Mouse (Mus musculus) large intestine, adult 2 months (tissue): Measurements from ENCODE around the gene Krtap28-10. TPM values are rescaled to one million over a fixed set of nuclear protein-coding genes. Genes with fewer than 3 reads are reported as not detected.

Source experiments
- DNase-seq: peaks from one replicate; pipeline ENCODE4 v3.0.0-alpha.2; 2012; ENCODE audit warnings: low read depth, low spot score
- WGBS: fragments of 180-500 bp; shearing (Covaris S2); methylation state at CpG from one replicate; pipeline ENCODE4 v1.1.7; 2018; 5-methylcytosine and 5-hydroxymethylcytosine counted together
- polyA plus RNA-seq: library from polyadenylated mRNA; depleted of rRNA; stranded (reverse); fragments of >200 nt; gene quantifications from 2 replicates; pipeline ENCODE4 v1.2.3, GENCODE M21; 2012; rRNA removed

The Krtap28-10 gene
- not detected in 2 replicates for polyA plus RNA-seq

GRCm38 (mm10) chr1:83042380-83042779 lies at the start of gene Krtap28-10:
Gene Krtap28-10 (minus strand): TSS chr1:83042480.
- DNase-seq, result no peak
- WGBS, result 79% methylated on average over 2 of the region's 2 CpGs

DNA sequence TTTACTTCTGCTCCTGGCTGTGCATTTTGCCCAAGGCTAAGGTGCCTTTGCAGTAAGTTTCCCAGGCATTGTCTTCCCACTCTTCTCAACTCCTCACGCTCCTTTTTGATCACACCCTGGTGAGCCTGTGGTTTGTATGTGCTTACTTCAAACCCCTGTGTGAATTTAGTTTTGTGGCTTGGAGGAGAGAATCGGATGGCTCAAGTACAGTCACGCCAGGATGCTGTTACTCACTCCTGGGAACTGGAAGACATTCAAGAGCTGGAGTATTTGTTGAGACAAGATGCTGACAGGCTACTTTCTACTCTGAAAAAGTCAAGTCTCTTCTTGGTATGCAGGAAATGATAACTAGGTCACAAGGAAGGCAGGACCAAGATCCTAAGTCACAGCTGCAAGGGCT lies 49.0 kb upstream of the Krtap28-10 start:
- WGBS, result 77% methylated on average over 3 of the region's 3 CpGs
- no peak for DNase-seq

DNA sequence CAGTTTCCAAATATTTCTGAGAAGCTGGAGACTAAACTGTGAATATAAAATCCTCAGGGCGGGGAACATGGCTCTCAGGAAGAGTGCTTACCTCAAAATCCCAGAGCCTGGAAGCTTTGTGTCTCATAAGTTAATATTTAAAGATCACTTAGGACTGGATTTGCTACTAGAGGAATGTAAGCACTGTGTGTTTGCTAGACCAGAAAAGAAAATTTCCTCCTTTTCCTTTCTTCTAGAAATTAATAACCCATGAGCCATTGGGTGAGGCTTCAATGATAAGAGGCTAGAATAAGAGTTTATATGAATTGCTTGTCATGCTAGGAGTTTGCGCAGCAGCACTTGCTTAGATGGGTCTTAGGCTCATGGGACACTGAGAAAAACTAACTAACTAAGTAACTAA lies 42.5 kb upstream of the Krtap28-10 start:
- WGBS, result 53% methylated on average over 2 of the region's 2 CpGs
- no peak for DNase-seq

- DNase-seq, result no peak
Observed at GRCm38 (mm10) chr1:83077016-83077415, 34.7 kb upstream of the Krtap28-10 start.

DNA sequence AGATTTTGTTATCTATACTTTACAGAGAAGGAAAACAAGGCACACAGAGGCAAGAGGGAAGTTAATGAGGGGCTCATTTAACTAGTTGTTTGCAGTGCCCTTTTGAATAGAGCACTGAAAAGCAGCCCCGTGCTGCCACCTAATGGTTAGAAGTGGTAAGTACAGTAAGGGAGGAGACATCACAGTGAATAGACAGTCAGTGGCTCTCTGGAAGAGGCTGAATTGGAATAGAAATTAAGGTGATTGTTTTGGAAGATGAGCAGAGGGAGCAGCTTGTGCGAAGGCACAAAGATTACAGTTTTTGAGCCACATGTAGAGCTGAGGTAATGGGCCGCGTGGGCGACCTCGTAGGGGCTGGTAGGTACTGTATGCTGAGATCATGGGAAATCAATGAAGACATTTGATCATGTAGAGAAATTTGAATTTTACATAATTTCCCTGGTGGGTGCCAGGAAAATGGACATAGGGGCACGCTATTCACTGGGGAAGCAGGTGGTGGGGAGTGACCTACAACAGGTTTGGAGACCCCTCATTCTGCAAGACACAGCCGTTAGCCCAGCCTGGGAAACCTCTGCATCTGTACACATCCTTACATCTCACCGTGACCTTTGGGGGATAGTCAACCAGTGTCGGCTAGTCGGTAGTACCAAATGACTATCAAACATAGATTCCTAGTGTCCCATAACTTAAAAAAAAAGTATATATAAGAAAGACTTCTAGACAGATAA lies 34.1 kb upstream of the Krtap28-10 start:
- WGBS, result 62% methylated on average over 11 of the region's 11 CpGs
- DNase-seq, result peak; percentile 13

More at GRCm38 (mm10) chr1:83077016-83077415, 34.7 kb upstream of the Krtap28-10 start:
- WGBS, result 77% methylated on average over 6 of the region's 6 CpGs

DNA sequence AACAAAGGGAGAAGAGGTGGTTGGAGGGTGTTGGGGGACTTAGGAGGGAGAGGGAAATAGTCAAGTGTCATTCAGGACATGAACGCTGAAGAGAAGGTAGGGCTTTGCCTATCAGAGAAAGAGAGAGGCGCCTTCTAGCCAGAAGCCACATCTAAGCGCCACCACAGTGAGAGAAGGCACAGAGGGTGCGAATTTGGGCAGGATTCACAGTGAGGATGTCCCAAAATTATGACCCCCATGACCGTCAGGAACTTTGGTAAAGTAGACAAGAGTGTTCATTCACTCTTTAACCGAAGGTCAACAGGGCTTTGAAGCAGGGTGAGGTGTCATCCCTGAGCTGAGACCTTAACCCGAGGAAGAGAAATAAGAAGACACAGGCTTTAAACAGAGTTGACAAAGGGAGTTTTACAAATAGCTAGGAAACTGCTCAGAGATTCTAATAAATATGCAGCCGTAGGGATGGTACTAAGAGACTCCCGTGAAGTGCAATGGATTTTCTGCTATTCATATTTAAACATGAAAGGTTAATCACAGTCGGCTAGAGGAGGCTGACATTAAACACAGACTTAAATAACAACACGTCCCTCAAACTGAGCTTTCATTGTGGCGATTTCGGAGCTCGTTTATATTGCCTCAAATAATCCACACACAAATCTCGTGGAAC lies 33.4 kb upstream of the Krtap28-10 start:
- DNase-seq, result no peak
- WGBS, result 52% methylated on average over 15 of the region's 15 CpGs

- no peak for DNase-seq
- 86% methylated on average over 10 of the region's 10 CpGs for WGBS
Observed at GRCm38 (mm10) chr1:83067205-83067604, 24.9 kb upstream of the Krtap28-10 start.

- no peak for DNase-seq
- 89% methylated on average over 4 of the region's 4 CpGs for WGBS
Observed at GRCm38 (mm10) chr1:83066577-83066976, 24.3 kb upstream of the Krtap28-10 start.

DNA sequence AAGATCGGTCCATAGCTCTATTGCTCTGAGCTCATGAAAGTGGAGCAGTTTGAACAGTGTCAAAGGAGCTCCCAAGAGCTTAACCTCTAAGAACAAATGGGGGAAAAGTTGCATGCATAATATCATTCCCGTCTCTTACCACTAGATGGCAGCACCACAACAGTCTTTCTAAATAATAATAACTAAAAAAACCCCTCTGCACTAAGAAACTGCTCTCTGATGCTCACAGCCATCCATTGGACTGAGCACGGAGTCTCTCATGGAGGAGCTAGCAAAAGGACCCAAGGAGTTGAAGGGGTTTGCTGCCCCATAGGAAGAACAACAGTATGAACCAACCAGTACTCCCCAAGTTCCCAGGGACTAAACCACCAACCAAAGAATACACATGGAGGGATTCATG lies 22.6 kb upstream of the Krtap28-10 start:
- 9% methylated on average over 3 of the region's 3 CpGs for WGBS
- DNase-seq, result peak; percentile 36

DNA sequence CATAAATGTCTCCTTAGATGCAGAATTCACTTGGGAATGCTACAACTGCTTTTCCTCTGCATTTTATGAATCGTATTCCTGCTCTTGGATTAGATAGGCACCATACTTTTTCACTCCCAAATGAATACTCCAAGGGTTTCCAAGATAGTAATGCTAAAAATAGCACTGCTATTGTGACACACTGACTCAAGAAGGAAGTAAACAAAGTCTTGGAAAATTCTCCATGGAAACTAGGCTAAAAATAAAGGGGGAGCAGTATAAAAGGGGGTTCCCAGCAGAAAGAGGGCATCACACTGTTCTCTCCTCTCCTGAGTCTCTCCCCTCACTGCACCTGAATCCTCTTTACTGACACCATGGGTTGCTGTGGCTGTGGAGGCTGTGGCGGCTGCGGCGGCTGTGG lies 18.4 kb upstream of the Krtap28-10 start, which contains the start of gene Krtap28-13:
Gene Krtap28-13 (plus strand): TSS at position 288 of the 400 bp plus-strand sequence.
- DNase-seq, result no peak
- 86% methylated on average over 4 of the region's 4 CpGs for WGBS

GRCm38 (mm10) chr1:83059278-83059677 lies 17.0 kb upstream of the Krtap28-10 start, which contains the start of gene A030005K14Rik:
Gene A030005K14Rik (minus strand): TSS chr1:83059378.
- no peak for DNase-seq
- 84% methylated on average over 9 of the region's 9 CpGs for WGBS

- no peak for DNase-seq
Observed at GRCm38 (mm10) chr1:83058481-83058880, 16.2 kb upstream of the Krtap28-10 start.

GRCm38 (mm10) chr1:83044882-83045427 lies 2.7 kb upstream of the Krtap28-10 start, which contains the start of gene Gm47969:
Gene Gm47969 (plus strand): TSS chr1:83044932.
- no peak for DNase-seq
- 36% methylated on average over 5 of the region's 5 CpGs for WGBS

More at GRCm38 (mm10) chr1:83058481-83058880, 16.2 kb upstream of the Krtap28-10 start:
- WGBS, result 60% methylated on average over 1 of the region's 1 CpGs

- 43% methylated on average over 4 of the region's 4 CpGs for WGBS
- DNase-seq, result no peak
Observed at GRCm38 (mm10) chr1:83039080-83039479, 3.2 kb downstream of the Krtap28-10 start.

GRCm38 (mm10) chr1:83038109-83038672 lies 4.1 kb downstream of the Krtap28-10 start, which contains the start of gene Slc19a3:
Gene Slc19a3 (minus strand): TSS chr1:83038448.
- DNase-seq, result no peak
- 3% methylated on average over 25 of the region's 25 CpGs for WGBS

DNA sequence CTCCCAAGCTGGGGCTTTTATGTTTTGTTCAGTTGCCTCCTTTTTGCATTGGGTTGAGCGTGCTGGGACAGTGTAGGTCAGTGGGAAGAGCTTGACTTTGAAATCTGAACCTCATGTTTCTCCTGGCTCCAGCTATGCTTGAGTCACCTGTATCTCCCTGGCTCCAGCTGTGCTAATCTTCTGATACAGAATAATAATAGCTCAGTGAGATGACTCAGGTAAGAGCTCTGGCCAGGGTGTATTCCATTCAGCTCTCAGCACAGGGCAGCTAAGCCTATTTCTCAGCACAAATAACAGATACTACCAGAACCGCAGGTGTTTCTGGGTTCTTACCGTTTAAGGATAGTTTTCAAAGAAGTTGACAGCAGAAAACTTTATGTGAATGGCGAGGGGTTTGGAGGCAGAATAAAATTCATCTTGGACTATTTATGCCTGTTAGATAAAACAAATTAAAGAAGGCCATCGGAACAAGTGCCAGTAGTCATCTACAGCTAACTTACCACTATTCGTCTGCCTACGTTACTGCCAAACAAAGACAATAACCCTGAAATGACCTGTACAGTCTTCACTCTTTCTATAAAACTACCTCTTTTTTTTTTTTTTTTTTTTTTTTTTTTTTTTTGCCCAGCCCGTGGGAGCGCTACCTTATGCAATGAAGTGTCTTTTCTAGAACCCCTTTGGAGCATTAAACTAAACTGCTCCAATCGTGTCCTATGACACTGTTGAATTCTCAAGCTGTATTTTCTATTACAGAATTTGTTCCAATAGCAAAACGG lies 5.2 kb downstream of the Krtap28-10 start:
- DNase-seq, result no peak
- 86% methylated on average over 11 of the region's 11 CpGs for WGBS

- no peak for DNase-seq
- 66% methylated on average over 5 of the region's 5 CpGs for WGBS
Observed at GRCm38 (mm10) chr1:83034509-83034908, 7.8 kb downstream of the Krtap28-10 start.

DNA sequence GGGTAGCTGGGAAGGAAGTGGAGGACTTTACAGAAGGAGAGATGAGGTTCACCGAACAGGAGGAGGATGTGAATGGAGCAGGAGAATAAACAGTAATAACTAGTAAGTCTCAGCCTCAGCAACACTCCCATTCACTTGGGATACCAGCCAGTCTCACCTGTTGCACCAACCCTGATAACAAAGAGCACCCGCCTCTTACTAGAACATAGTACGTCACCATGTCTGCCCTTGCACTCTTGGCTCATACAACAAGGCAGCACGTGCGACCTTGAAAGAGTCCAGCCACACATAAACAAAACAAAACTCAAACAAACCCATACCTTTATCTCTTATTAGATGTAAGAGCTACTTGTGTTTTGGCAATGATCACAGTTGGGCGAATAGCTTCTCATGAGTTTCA lies 9.8 kb downstream of the Krtap28-10 start:
- DNase-seq, result no peak
- 65% methylated on average over 6 of the region's 6 CpGs for WGBS

- 26% methylated on average over 1 of the region's 1 CpGs for WGBS
- DNase-seq, result no peak
Observed at GRCm38 (mm10) chr1:83031950-83032349, 10.3 kb downstream of the Krtap28-10 start.
